Mouse (Mus musculus): ENCODE measurements around the gene Zfp287.

The Zfp287 gene

DNA sequence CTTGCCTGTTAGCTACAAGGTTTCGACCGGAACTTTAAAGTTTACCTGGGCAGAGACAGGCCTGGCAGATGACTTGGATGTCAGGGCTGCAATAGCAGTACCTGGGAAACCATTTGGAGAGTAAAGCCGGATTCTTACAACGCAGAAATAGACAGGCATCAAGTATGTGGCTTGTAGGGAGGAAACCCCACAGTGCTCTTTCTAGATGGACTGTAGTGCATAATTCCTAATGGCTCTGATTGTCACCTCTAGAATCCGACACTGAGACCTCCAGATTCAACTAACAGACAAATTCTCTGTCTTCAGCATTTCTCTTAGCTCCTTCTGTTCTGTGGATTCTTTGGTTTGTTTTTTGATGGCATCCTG lies 300 bp upstream of the Zfp287 start:
- no peaks in the 10 kb centered on the region for H3K36me3 ChIP-seq (ENCODE audit: insufficient read depth, low read length)
- peaks cover 4% of the 10 kb centered on the region for H3K4me1 ChIP-seq (replicated peaks; ENCODE audit: low read depth, low read length)
- no peaks in the 10 kb centered on the region for H3K9me3 ChIP-seq (ENCODE audit: low read length)
- TF ChIP-seq POU5F1 (IDR thresholded peaks at IDR 0.05; ENCODE audit: borderline replicate concordance, low read length) (no peak), CTCF (conservative IDR thresholded peaks at IDR 0.05; ENCODE audit: low read length) (no peak), NANOG (IDR thresholded peaks at IDR 0.05; ENCODE audit: borderline replicate concordance, low read length) (no peak)
- H3K4me3 ChIP-seq (replicated peaks; ENCODE audit: low read length) = peak overlapping the region; percentile 86
- peaks cover 45% of the 10 kb centered on the region for H3K27me3 ChIP-seq (ENCODE audit: insufficient read depth, low read length)

DNA sequence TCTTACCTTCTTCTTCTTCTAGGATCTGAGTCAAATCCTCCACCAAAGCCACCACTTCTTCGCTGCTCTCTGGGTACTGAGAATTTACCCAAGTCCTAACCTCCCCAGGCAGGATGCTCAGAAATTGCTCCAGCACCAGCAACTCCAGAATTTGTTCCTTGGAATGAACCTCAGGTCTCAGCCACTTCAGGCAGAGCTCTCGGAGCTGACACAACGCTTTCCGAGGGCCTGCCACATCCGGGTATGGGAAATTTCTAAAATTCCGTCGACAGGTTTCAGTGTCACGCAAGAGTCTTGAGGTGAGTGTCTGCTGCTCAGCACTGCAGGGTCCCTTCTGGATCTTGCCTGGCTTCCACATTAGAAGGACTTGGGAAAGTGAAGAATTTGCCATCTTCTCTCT lies 3.4 kb downstream of the Zfp287 start:
- TF ChIP-seq NANOG (IDR thresholded peaks at IDR 0.05; ENCODE audit: borderline replicate concordance, low read length) (no peak), CTCF (conservative IDR thresholded peaks at IDR 0.05; ENCODE audit: low read length) (no peak), POU5F1 (IDR thresholded peaks at IDR 0.05; ENCODE audit: borderline replicate concordance, low read length) (no peak)
- peaks cover 4% of the 10 kb centered on the region for H3K4me1 ChIP-seq (replicated peaks; ENCODE audit: low read depth, low read length)
- no peaks in the 10 kb centered on the region for H3K36me3 ChIP-seq (ENCODE audit: insufficient read depth, low read length)
- peaks cover 40% of the 10 kb centered on the region for H3K27me3 ChIP-seq (ENCODE audit: insufficient read depth, low read length)
- H3K9me3 ChIP-seq (ENCODE audit: low read length) = no peaks in the 10 kb centered on the region
- H3K4me3 ChIP-seq (replicated peaks; ENCODE audit: low read length) = no peak overlapping the region

- Histone ChIP-seq H3K36me3 (ENCODE audit: insufficient read depth, low read length) (no peaks in the 10 kb centered on the region), H3K9me3 (ENCODE audit: low read length) (no peaks in the 10 kb centered on the region), H3K27me3 (ENCODE audit: insufficient read depth, low read length) (0 out of 2 replicates have a peak, but pooled peaks cover 10% of the 10 kb centered on the region), H3K4me1 (replicated peaks; ENCODE audit: low read depth, low read length) (no peaks in the 10 kb centered on the region; the same call in 1 of the 2 replicates), H3K4me3 (replicated peaks; ENCODE audit: low read length) (no peak overlapping the region)
- TF ChIP-seq CTCF (conservative IDR thresholded peaks at IDR 0.05; ENCODE audit: low read length) (no peak), POU5F1 (IDR thresholded peaks at IDR 0.05; ENCODE audit: borderline replicate concordance, low read length) (no peak), NANOG (IDR thresholded peaks at IDR 0.05; ENCODE audit: borderline replicate concordance, low read length) (no peak)
These were observed 21.0 kb downstream of the Zfp287 start for GRCm38 (mm10) chr11:62710657-62711056.

DNA sequence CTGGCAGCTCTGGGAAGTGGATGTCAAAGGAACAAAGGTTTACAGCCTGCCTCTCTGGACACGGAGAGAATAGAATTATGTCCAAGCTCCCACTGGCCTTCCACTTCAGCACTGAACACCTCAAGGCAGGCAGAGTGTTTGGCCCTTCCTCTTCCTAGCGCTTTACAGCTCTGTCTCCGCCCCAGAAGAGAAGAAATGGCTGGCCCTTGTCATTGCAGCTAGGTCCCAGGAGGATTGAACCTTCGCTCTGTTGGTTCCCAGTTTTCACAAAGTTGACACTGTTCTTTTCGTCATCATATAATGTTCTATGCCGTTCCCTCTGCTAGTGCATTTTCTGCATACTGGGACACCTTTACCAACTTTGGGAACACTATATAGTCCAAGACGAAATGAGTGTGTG lies 23.5 kb downstream of the Zfp287 start:
- Histone ChIP-seq H3K27me3 (ENCODE audit: insufficient read depth, low read length) (0 out of 2 replicates have a peak, but pooled peaks cover 5% of the 10 kb centered on the region), H3K36me3 (ENCODE audit: insufficient read depth, low read length) (no peaks in the 10 kb centered on the region), H3K4me3 (replicated peaks; ENCODE audit: low read length) (no peak overlapping the region), H3K9me3 (ENCODE audit: low read length) (no peaks in the 10 kb centered on the region), H3K4me1 (replicated peaks; ENCODE audit: low read depth, low read length) (no peaks in the 10 kb centered on the region; the same call in 1 of the 2 replicates)
- TF ChIP-seq CTCF (conservative IDR thresholded peaks at IDR 0.05; ENCODE audit: low read length) = no peak
- TF ChIP-seq NANOG (IDR thresholded peaks at IDR 0.05; ENCODE audit: borderline replicate concordance, low read length) = no peak
- no peak for TF ChIP-seq POU5F1 (IDR thresholded peaks at IDR 0.05; ENCODE audit: borderline replicate concordance, low read length)

GRCm38 (mm10) chr11:62706141-62706540 lies 25.6 kb downstream of the Zfp287 start:
- 0 out of 2 replicates have a peak, but pooled peaks cover 5% of the 10 kb centered on the region for H3K27me3 ChIP-seq (ENCODE audit: insufficient read depth, low read length)
- TF ChIP-seq NANOG (IDR thresholded peaks at IDR 0.05; ENCODE audit: borderline replicate concordance, low read length) (no peak), POU5F1 (IDR thresholded peaks at IDR 0.05; ENCODE audit: borderline replicate concordance, low read length) (no peak), CTCF (conservative IDR thresholded peaks at IDR 0.05; ENCODE audit: low read length) (no peak)
- no peaks in the 10 kb centered on the region for H3K36me3 ChIP-seq (ENCODE audit: insufficient read depth, low read length)
- no peak overlapping the region for H3K4me3 ChIP-seq (replicated peaks; ENCODE audit: low read length)
- H3K9me3 ChIP-seq (ENCODE audit: low read length) = no peaks in the 10 kb centered on the region
- H3K4me1 ChIP-seq (replicated peaks; ENCODE audit: low read depth, low read length) = no peaks in the 10 kb centered on the region; the same call in 1 of the 2 replicates

DNA sequence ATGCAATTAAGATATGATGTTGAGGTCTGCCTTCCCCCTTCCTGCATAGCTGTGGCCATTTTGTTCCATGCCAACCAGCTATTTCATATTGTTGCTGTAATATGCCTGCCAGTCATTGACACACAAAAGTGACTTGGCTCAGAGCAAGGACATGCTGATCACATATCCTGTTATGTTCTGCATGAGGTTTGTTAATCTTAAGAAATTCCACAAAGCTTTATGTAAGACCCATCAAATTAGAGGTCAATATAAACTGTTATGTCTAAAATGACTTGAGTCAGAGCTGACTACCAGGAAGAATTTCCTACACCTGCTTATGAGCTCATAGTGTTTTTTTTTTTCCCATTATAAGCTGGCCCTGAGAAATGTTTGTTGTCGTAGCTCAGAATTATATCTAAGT lies 30.5 kb downstream of the Zfp287 start:
- no peak overlapping the region for H3K4me3 ChIP-seq (replicated peaks; ENCODE audit: low read length)
- TF ChIP-seq POU5F1 (IDR thresholded peaks at IDR 0.05; ENCODE audit: borderline replicate concordance, low read length) (no peak), NANOG (IDR thresholded peaks at IDR 0.05; ENCODE audit: borderline replicate concordance, low read length) (no peak), CTCF (conservative IDR thresholded peaks at IDR 0.05; ENCODE audit: low read length) (no peak)
- no peaks in the 10 kb centered on the region for H3K4me1 ChIP-seq (replicated peaks; ENCODE audit: low read depth, low read length)
- no peaks in the 10 kb centered on the region for H3K27me3 ChIP-seq (ENCODE audit: insufficient read depth, low read length)
- no peaks in the 10 kb centered on the region for H3K36me3 ChIP-seq (ENCODE audit: insufficient read depth, low read length)
- no peaks in the 10 kb centered on the region for H3K9me3 ChIP-seq (ENCODE audit: low read length)

GRCm38 (mm10) chr11:62699749-62700148 lies 32.0 kb downstream of the Zfp287 start:
- Histone ChIP-seq H3K4me1 (replicated peaks; ENCODE audit: low read depth, low read length) (no peaks in the 10 kb centered on the region), H3K9me3 (ENCODE audit: low read length) (0 out of 2 replicates have a peak, but pooled peaks cover 3% of the 10 kb centered on the region), H3K27me3 (ENCODE audit: insufficient read depth, low read length) (no peaks in the 10 kb centered on the region), H3K4me3 (replicated peaks; ENCODE audit: low read length) (no peak overlapping the region), H3K36me3 (ENCODE audit: insufficient read depth, low read length) (no peaks in the 10 kb centered on the region)
- TF ChIP-seq POU5F1 (IDR thresholded peaks at IDR 0.05; ENCODE audit: borderline replicate concordance, low read length) (no peak), NANOG (IDR thresholded peaks at IDR 0.05; ENCODE audit: borderline replicate concordance, low read length) (no peak), CTCF (conservative IDR thresholded peaks at IDR 0.05; ENCODE audit: low read length) (no peak)

- H3K4me1 ChIP-seq (replicated peaks; ENCODE audit: low read depth, low read length) = peaks cover 7% of the 10 kb centered on the region; the same call in 1 of the 2 replicates
- H3K4me3 ChIP-seq (replicated peaks; ENCODE audit: low read length) = no peak overlapping the region
- peak; percentile 50 for TF ChIP-seq CTCF (conservative IDR thresholded peaks at IDR 0.05; ENCODE audit: low read length)
- TF ChIP-seq POU5F1 (IDR thresholded peaks at IDR 0.05; ENCODE audit: borderline replicate concordance, low read length) = no peak
- H3K27me3 ChIP-seq (ENCODE audit: insufficient read depth, low read length) = peaks cover 3% of the 10 kb centered on the region; the same call in 1 of the 2 replicates
- H3K36me3 ChIP-seq (ENCODE audit: insufficient read depth, low read length) = no peaks in the 10 kb centered on the region
- 0 out of 2 replicates have a peak, but pooled peaks cover 3% of the 10 kb centered on the region for H3K9me3 ChIP-seq (ENCODE audit: low read length)
These were observed 36.6 kb downstream of the Zfp287 start for GRCm38 (mm10) chr11:62695126-62695525.

Data from E14TG2a.4 (cell line).